Mouse (Mus musculus) embryonic stem cell, embryonic (primary cell): ENCODE measurements around the gene Zcchc9.

Source experiments
- CTCF ChIA-PET, 4 experiments: fragments of 300-600 bp in 2 of 4; fragments of 350-600 bp in 2 of 4; sonication (Branson Sonifier 250); formaldehyde crosslinking; loops; one replicate each; lab custom pipeline; 2022; ENCODE audit warnings: inconsistent platforms in 2 of 4; lab: Charles Lee
- POLR2A ChIA-PET, 4 experiments: fragments of 300-600 bp in 2 of 4; fragments of 350-600 bp in 2 of 4; sonication (Branson Sonifier 250); formaldehyde crosslinking; loops; one replicate each; lab custom pipeline; 2022; ENCODE audit warnings: antibody characterized with exemption in 4 of 4, inconsistent platforms in 1 of 4; lab: Charles Lee

Zcchc9 gene

GRCm38 (mm10) chr13:91807155-91807839 lies at the start of gene Zcchc9:
TSS of gene Zcchc9 (minus strand) at chr13:91807705.
- ChIA-PET POLR2A (interaction anchor here (0.5 to 2.7 kb wide), 15 partner anchors 9 to 1586 kb away, joined by 3 to 12 read pairs (median 4); partner anchors contain the start of genes Dhfr (in 1 of the 4) and Msh3 (in 1 of the 4)), CTCF (interaction anchor here in 1 of 4 experiments (0.9 kb wide), 1 partner anchor 798 kb away, joined by 3 read pairs; no protein-coding TSS in a partner anchor)

GRCm38 (mm10) chr13:91854412-91854811 lies 46.9 kb upstream of the Zcchc9 start:
- CTCF ChIA-PET, result interaction anchor here in 1 of 4 experiments (1.5 kb wide), 1 partner anchor 131 kb away, joined by 3 read pairs; no protein-coding TSS in a partner anchor
- POLR2A ChIA-PET, result interaction anchor here in 1 of 4 experiments (1.1 kb wide), 1 partner anchor 46 kb away, joined by 7 read pairs; no protein-coding TSS in a partner anchor

- CTCF ChIA-PET, result no interaction called here
- POLR2A ChIA-PET, result no interaction called here
Measured at GRCm38 (mm10) chr13:91827876-91828275, 20.4 kb upstream of the Zcchc9 start.

- CTCF ChIA-PET, result interaction anchor here in 1 of 4 experiments (0.6 kb wide), 1 partner anchor 391 kb away, joined by 3 read pairs; no protein-coding TSS in a partner anchor
- POLR2A ChIA-PET, result no interaction called here
Measured at GRCm38 (mm10) chr13:91826066-91826465, 18.6 kb upstream of the Zcchc9 start.

- POLR2A ChIA-PET, result interaction anchor here in 1 of 4 experiments (1.7 to 2.0 kb wide), 2 partner anchors 15 to 17 kb away, joined by 8 read pairs; partner anchors contain the start of gene Zcchc9
- CTCF ChIA-PET, result interaction anchor here in 1 of 4 experiments (2.0 kb wide), 1 partner anchor 15 kb away, joined by 6 read pairs; no protein-coding TSS in a partner anchor
Measured at GRCm38 (mm10) chr13:91824845-91825550, 17.5 kb upstream of the Zcchc9 start.

GRCm38 (mm10) chr13:91823735-91824134 lies 16.2 kb upstream of the Zcchc9 start:
- POLR2A ChIA-PET, result interaction anchor here in 1 of 4 experiments (1.7 to 2.0 kb wide), 2 partner anchors 14 to 16 kb away, joined by 8 read pairs; partner anchors contain the start of gene Zcchc9
- CTCF ChIA-PET, result interaction anchor here in 1 of 4 experiments (2.0 kb wide), 1 partner anchor 14 kb away, joined by 6 read pairs; no protein-coding TSS in a partner anchor

- ChIA-PET POLR2A (no interaction called here), CTCF (no interaction called here)
Measured at GRCm38 (mm10) chr13:91814670-91815069, 7.2 kb upstream of the Zcchc9 start.

- CTCF ChIA-PET, result interaction anchor here (0.8 to 1.5 kb wide), 5 partner anchors 15 to 500 kb away, joined by 3 to 7 read pairs (median 5); no protein-coding TSS in a partner anchor
- POLR2A ChIA-PET, result interaction anchor here in 2 of 4 experiments (0.9 to 2.7 kb wide), 6 partner anchors 12 to 885 kb away, joined by 3 to 12 read pairs (median 3); partner anchors contain the start of genes Dhfr (in 1 of the 2) and Msh3 (in 1 of the 2)
Measured at GRCm38 (mm10) chr13:91809476-91809875, 2.0 kb upstream of the Zcchc9 start.

- POLR2A ChIA-PET, result interaction anchor here (0.6 to 2.7 kb wide), 13 partner anchors 10 to 722 kb away, joined by 3 to 12 read pairs (median 4); partner anchors contain the start of genes Dhfr (in 1 of the 4) and Msh3 (in 1 of the 4)
Measured at GRCm38 (mm10) chr13:91807874-91808575, 520 bp upstream of the Zcchc9 start.

GRCm38 (mm10) chr13:91801726-91802125 lies 5.8 kb downstream of the Zcchc9 start:
- POLR2A ChIA-PET, result no interaction called here
- CTCF ChIA-PET, result no interaction called here

More at GRCm38 (mm10) chr13:91807874-91808575, 520 bp upstream of the Zcchc9 start:
- CTCF ChIA-PET, result interaction anchor here in 1 of 4 experiments (0.9 kb wide), 2 partner anchors 50 to 797 kb away, joined by 3 read pairs; no protein-coding TSS in a partner anchor

- CTCF ChIA-PET, result no interaction called here
- POLR2A ChIA-PET, result interaction anchor here in 3 of 4 experiments (0.6 to 2.8 kb wide), 6 partner anchors 10 to 758 kb away, joined by 3 to 12 read pairs (median 6); partner anchors contain the start of gene Zcchc9 (in 2 of the 3)
Measured at GRCm38 (mm10) chr13:91797442-91797841, 10.1 kb downstream of the Zcchc9 start.

GRCm38 (mm10) chr13:91796916-91797315 lies 10.6 kb downstream of the Zcchc9 start:
- CTCF ChIA-PET, result no interaction called here
- POLR2A ChIA-PET, result interaction anchor here (0.6 to 2.8 kb wide), 4 partner anchors 10 to 758 kb away, joined by 3 to 12 read pairs (median 7); partner anchors contain the start of gene Zcchc9 (in 3 of the 4)

- POLR2A ChIA-PET, result interaction anchor here (0.6 to 2.2 kb wide), 8 partner anchors 9 to 559 kb away, joined by 3 to 12 read pairs (median 4); partner anchors contain the start of genes Zcchc9 (in 4 of the 4), Dhfr (in 1 of the 4) and Msh3 (in 1 of the 4)
- CTCF ChIA-PET, result interaction anchor here in 1 of 4 experiments (0.5 kb wide), 1 partner anchor 353 kb away, joined by 3 read pairs; no protein-coding TSS in a partner anchor
Measured at GRCm38 (mm10) chr13:91796003-91796402, 11.5 kb downstream of the Zcchc9 start.

GRCm38 (mm10) chr13:91795593-91795992 lies 11.9 kb downstream of the Zcchc9 start:
- ChIA-PET POLR2A (interaction anchor here in 3 of 4 experiments (0.6 to 2.2 kb wide), 7 partner anchors 9 to 559 kb away, joined by 3 to 12 read pairs (median 4); partner anchors contain the start of genes Zcchc9 (in 3 of the 3), Dhfr (in 1 of the 3) and Msh3 (in 1 of the 3)), CTCF (interaction anchor here in 1 of 4 experiments (0.5 kb wide), 1 partner anchor 353 kb away, joined by 3 read pairs; no protein-coding TSS in a partner anchor)

GRCm38 (mm10) chr13:91794926-91795436 lies 12.5 kb downstream of the Zcchc9 start:
- POLR2A ChIA-PET, result interaction anchor here in 3 of 4 experiments (1.1 to 2.2 kb wide), 4 partner anchors 12 to 106 kb away, joined by 6 to 12 read pairs (median 6); partner anchors contain the start of gene Zcchc9 (in 3 of the 3)
- CTCF ChIA-PET, result no interaction called here

- CTCF ChIA-PET, result no interaction called here
- POLR2A ChIA-PET, result no interaction called here
Measured at GRCm38 (mm10) chr13:91792035-91792434, 15.5 kb downstream of the Zcchc9 start.

- ChIA-PET CTCF (no interaction called here), POLR2A (interaction anchor here in 1 of 4 experiments (1.1 kb wide), 1 partner anchor 79 kb away, joined by 3 read pairs; no protein-coding TSS in a partner anchor)
Measured at GRCm38 (mm10) chr13:91779892-91780291, 27.6 kb downstream of the Zcchc9 start.
